Mouse (Mus musculus) heart, embryonic 12.5 days (tissue): ENCODE results near the gene Dpyd. TPM values are rescaled to one million over a fixed set of nuclear protein-coding genes. Genes with fewer than 3 reads are reported as not detected.

Experiments used
- ATAC-seq: fragments of 200-750 bp; cut with Nextera tagmentation; 2 replicates; pipeline ENCODE4 v1.8.0; 2017; ENCODE audit warnings: moderate TSS enrichment, moderate library complexity; ENCODE audit not compliant: insufficient number of reproducible peaks, low FRiP score
- H3K27ac ChIP-seq: fragments of 300-500 bp; sonication (generic); 2 replicates; pipeline ENCODE4 v1.5.1; 2016; ENCODE audit warnings: mild to moderate bottlenecking, moderate library complexity; ENCODE audit not compliant: poor library complexity, severe bottlenecking
- H3K27me3 ChIP-seq: fragments of 300-500 bp; sonication (generic); replicated peaks from 2 replicates; pipeline ENCODE4 v1.6.1; 2016; ENCODE audit warnings: mild to moderate bottlenecking, moderate library complexity
- H3K36me3 ChIP-seq: fragments of 300-500 bp; sonication (generic); 2 replicates; pipeline ENCODE4 v1.6.1; 2016; ENCODE audit warnings: mild to moderate bottlenecking, moderate library complexity
- H3K4me1 ChIP-seq: fragments of 300-500 bp; sonication (generic); replicated peaks from 2 replicates; pipeline ENCODE4 v1.6.1; 2016; ENCODE audit warnings: mild to moderate bottlenecking
- H3K4me2 ChIP-seq: fragments of 300-500 bp; sonication (generic); 2 replicates; pipeline ENCODE4 v1.6.1; 2016; ENCODE audit warnings: mild to moderate bottlenecking, moderate library complexity
- H3K4me3 ChIP-seq: fragments of 300-500 bp; sonication (generic); 2 replicates; pipeline ENCODE4 v1.5.1; 2016; ENCODE audit warnings: mild to moderate bottlenecking
- H3K9ac ChIP-seq: fragments of 300-500 bp; sonication (generic); 2 replicates; pipeline ENCODE4 v1.6.1; 2016; ENCODE audit warnings: mild to moderate bottlenecking, moderate library complexity
- H3K9me3 ChIP-seq: fragments of 300-500 bp; sonication (generic); replicated peaks from 2 replicates; pipeline ENCODE4 v1.6.1; 2016; ENCODE audit warnings: mild to moderate bottlenecking, moderate library complexity
- WGBS: fragments of 180-500 bp; shearing (Covaris S2); methylation state at CpG from one replicate; pipeline ENCODE4 v1.1.7; 2016; 5-methylcytosine and 5-hydroxymethylcytosine counted together
- polyA plus RNA-seq: library from polyadenylated mRNA; unstranded; fragments of >200 nt; fragmentation: Nextera tagmentation; extraction: Ambion mirVana; gene quantifications from 2 replicates; pipeline ENCODE4 v1.2.1, GENCODE M21; 2016

Dpyd gene
- polyA plus RNA-seq = 2.1 and 2.4 TPM in 2 replicates

DNA sequence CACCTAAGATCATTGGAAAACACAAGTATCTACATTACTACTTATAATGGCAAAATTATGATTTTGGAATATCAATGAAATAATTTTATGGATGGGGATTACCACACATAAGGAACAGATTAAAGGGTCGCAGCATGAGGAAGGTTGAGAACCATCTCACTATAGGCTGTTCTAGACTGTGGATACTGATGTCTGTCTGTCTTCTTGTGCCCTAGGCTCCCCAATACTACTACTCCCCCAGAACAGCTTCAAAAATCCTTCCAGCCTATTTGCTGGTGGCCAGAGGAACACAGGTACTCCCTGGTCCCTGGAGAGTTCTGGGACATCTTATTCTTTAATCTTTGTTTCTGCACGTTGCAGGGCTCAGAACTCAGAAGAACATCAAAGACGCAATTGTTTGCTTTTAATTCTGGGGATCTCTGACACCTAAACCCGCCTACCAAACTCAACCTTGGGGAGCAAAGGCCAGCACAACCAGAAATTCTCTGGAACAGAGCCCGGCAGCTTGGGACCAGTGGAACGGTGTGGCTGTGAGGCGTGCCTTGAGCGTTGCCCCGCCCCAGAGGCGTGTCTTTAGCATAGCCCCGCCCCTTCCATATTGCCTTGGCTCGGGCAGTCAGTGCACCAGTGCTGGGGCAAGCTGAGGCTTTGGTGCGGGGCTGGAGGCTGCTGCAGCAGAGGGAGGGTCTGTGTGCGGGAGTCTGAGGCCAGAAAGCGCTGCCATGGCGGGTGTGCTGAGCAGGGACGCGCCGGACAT, at the start of gene Dpyd:
Gene Dpyd (plus strand): TSS at position 576 of the 757 bp plus-strand sequence.
- no peaks in the 10 kb centered on the region for H3K9me3 ChIP-seq
- H3K9ac ChIP-seq = peak within 1 kb of the TSS; percentile 70
- 6% methylated on average over 19 of the region's 19 CpGs for WGBS
- no peaks in the 10 kb centered on the region for H3K4me1 ChIP-seq
- H3K4me2 ChIP-seq = peak within 1 kb of the TSS; percentile 86
- H3K4me3 ChIP-seq = peak within 1 kb of the TSS; percentile 79
- no peaks in the 10 kb centered on the region for H3K36me3 ChIP-seq
- no peak within 1 kb of the TSS for H3K27ac ChIP-seq
- ATAC-seq = peak; percentile 97
- no peaks in the 10 kb centered on the region for H3K27me3 ChIP-seq

DNA sequence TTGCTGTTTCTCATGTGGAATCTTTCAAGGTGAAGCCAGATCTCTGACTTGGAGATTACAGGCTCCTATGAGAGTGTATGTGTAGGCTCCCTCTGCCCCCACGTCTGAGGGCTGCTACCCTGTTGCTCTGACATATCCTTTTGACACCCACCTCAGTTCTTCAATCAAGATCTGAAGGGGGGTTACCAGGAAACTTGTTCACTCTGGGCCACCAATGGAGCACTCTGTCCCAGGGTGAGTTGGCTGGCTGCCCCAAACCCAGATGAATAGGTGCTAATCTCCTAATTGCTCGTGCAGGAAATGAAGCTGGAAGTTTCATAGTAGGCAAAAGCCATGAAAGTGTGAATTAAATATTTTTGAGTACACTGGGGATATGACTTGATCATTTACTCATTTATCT, 24.3 kb upstream of the Dpyd start:
- Histone ChIP-seq H3K4me2 (no peak overlapping the region), H3K4me3 (no peak overlapping the region), H3K36me3 (no peaks in the 10 kb centered on the region), H3K9ac (no peak overlapping the region), H3K27ac (no peak overlapping the region), H3K4me1 (no peaks in the 10 kb centered on the region), H3K27me3 (no peaks in the 10 kb centered on the region), H3K9me3 (no peaks in the 10 kb centered on the region)
- ATAC-seq = no peak
- WGBS = 25% methylated on average over 2 of the region's 2 CpGs

DNA sequence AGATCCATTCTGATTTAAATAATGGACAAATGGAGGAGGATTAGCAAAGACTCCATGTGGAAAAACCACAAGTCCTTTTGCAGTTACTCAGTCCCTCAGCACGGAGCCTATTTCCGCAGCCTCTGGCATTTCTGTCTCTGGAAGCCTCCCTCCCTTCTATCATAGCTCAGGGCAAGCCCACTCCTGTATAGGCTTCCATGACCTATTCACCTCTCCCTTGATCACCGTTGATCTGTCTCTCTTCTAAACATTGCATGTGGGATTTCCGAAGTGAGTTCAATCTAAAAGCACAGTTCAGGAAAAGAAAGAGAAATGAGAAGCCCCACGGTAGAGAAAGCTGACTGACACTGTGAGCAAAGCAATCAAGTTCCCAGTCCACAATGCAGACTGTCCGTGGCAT, 20.2 kb upstream of the Dpyd start:
- ATAC-seq = no peak
- no peak overlapping the region for H3K4me2 ChIP-seq
- H3K9ac ChIP-seq = no peak overlapping the region
- no peaks in the 10 kb centered on the region for H3K4me1 ChIP-seq
- no peak overlapping the region for H3K27ac ChIP-seq
- 65% methylated on average over 6 of the region's 6 CpGs for WGBS
- no peak overlapping the region for H3K4me3 ChIP-seq
- no peaks in the 10 kb centered on the region for H3K36me3 ChIP-seq
- no peaks in the 10 kb centered on the region for H3K9me3 ChIP-seq
- H3K27me3 ChIP-seq = no peaks in the 10 kb centered on the region

GRCm38 (mm10) chr3:118547551-118548210, 14.2 kb upstream of the Dpyd start:
- no peak overlapping the region for H3K27ac ChIP-seq
- no peak overlapping the region for H3K4me3 ChIP-seq
- H3K4me2 ChIP-seq = no peak overlapping the region
- 60% methylated on average over 4 of the region's 4 CpGs for WGBS
- H3K4me1 ChIP-seq = no peaks in the 10 kb centered on the region
- H3K9ac ChIP-seq = no peak overlapping the region
- H3K36me3 ChIP-seq = no peaks in the 10 kb centered on the region
- no peaks in the 10 kb centered on the region for H3K27me3 ChIP-seq
- no peak for ATAC-seq
- no peaks in the 10 kb centered on the region for H3K9me3 ChIP-seq

- no peak for ATAC-seq
- H3K4me1 ChIP-seq = no peaks in the 10 kb centered on the region
- no peaks in the 10 kb centered on the region for H3K9me3 ChIP-seq
- no peaks in the 10 kb centered on the region for H3K27me3 ChIP-seq
- H3K9ac ChIP-seq = no peak overlapping the region
- H3K4me3 ChIP-seq = no peak overlapping the region
- no peak overlapping the region for H3K4me2 ChIP-seq
- H3K36me3 ChIP-seq = no peaks in the 10 kb centered on the region
- no peak overlapping the region for H3K27ac ChIP-seq
- 29% methylated on average over 1 of the region's 1 CpGs for WGBS
These were observed 4.3 kb upstream of the Dpyd start for GRCm38 (mm10) chr3:118557605-118558004.

GRCm38 (mm10) chr3:118559936-118560335, 2.0 kb upstream of the Dpyd start:
- 71% methylated on average over 2 of the region's 2 CpGs for WGBS
- ATAC-seq = no peak
- no peaks in the 10 kb centered on the region for H3K9me3 ChIP-seq

DNA sequence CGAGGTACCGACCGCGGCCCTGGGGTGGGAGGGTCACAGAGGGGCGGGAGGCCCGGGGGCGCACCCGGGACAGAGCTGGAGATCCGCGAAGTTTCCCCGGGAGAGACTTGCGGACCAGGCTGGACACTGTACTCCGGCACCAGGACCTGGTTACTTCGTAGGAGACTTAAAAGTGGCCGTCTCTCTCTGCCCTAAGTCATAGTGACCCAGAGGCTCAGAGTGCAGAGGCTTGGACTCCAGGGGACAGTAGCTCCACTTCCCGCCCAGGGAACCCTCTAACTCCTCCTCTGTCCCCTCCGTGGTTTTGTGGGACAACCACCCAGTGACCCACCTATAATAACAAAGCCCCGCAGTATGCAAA, 362 bp downstream of the Dpyd start:
- H3K27ac ChIP-seq = no peak overlapping the region
- no peaks in the 10 kb centered on the region for H3K9me3 ChIP-seq
- peak overlapping the region; percentile 79 for H3K4me3 ChIP-seq
- WGBS = under 1% methylated on average over 18 of the region's 18 CpGs
- no peaks in the 10 kb centered on the region for H3K4me1 ChIP-seq
- H3K4me2 ChIP-seq = peak overlapping the region; percentile 86
- H3K27me3 ChIP-seq = no peaks in the 10 kb centered on the region
- no peaks in the 10 kb centered on the region for H3K36me3 ChIP-seq
- peak; percentile 75 for ATAC-seq
- peak overlapping the region; percentile 70 for H3K9ac ChIP-seq

More at GRCm38 (mm10) chr3:118559936-118560335, 2.0 kb upstream of the Dpyd start:
- Histone ChIP-seq H3K9ac (no peak overlapping the region), H3K27me3 (no peaks in the 10 kb centered on the region), H3K36me3 (no peaks in the 10 kb centered on the region), H3K4me1 (no peaks in the 10 kb centered on the region), H3K27ac (no peak overlapping the region), H3K4me3 (no peak overlapping the region), H3K4me2 (no peak overlapping the region)

DNA sequence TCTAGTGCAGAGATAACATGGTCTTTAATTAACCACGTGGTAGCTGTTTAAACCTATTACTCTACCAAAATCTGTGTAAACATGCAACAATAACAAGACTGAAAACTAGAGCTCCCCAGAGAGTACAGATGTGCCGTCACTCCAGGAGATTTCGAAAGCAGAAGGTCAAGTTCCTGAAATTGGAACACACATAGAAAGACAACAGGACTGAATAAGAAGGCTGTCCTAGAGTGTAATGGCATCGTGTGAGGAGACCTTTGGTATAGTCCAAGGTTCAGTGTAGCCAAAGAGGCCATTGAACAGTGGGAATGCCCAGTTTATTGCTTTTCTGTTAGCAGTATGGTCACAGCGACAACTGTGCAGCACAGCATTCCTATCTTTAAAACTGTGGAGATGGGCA, 4.8 kb downstream of the Dpyd start:
- 69% methylated on average over 5 of the region's 5 CpGs for WGBS
- Histone ChIP-seq H3K9me3 (no peaks in the 10 kb centered on the region), H3K36me3 (no peaks in the 10 kb centered on the region), H3K4me2 (no peak overlapping the region), H3K27ac (no peak overlapping the region), H3K9ac (no peak overlapping the region), H3K4me3 (no peak overlapping the region), H3K27me3 (no peaks in the 10 kb centered on the region), H3K4me1 (no peaks in the 10 kb centered on the region)
- no peak for ATAC-seq

GRCm38 (mm10) chr3:118570197-118570596, 8.3 kb downstream of the Dpyd start:
- ATAC-seq = no peak
- no peaks in the 10 kb centered on the region for H3K9me3 ChIP-seq
- H3K4me3 ChIP-seq = no peak overlapping the region
- H3K4me2 ChIP-seq = no peak overlapping the region
- no peaks in the 10 kb centered on the region for H3K36me3 ChIP-seq
- no peaks in the 10 kb centered on the region for H3K4me1 ChIP-seq
- H3K27me3 ChIP-seq = no peaks in the 10 kb centered on the region
- no peak overlapping the region for H3K9ac ChIP-seq
- 79% methylated on average over 7 of the region's 7 CpGs for WGBS
- H3K27ac ChIP-seq = no peak overlapping the region

DNA sequence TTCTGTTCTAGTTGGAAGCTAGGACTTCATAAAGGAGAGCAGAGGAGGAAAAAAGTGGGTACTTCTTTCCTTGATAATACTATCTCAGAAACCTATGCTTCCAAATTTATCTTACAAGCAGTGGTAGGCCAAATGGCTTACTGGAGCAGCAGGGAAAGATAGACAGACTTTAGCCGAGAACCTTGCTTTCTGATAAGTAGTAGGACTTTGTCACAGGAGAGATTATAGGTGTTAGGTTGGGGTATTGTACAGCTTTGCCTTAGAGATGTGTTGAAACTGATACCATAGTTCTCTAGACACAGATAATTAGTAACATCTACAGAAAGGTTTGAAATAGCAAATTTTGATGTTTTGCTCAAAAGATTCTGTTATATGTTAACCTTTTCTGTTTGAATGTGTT, 28.6 kb downstream of the Dpyd start:
- Histone ChIP-seq H3K9ac (no peak overlapping the region), H3K36me3 (no peaks in the 10 kb centered on the region), H3K27me3 (no peaks in the 10 kb centered on the region), H3K27ac (no peak overlapping the region), H3K4me1 (no peaks in the 10 kb centered on the region), H3K4me3 (no peak overlapping the region), H3K9me3 (no peaks in the 10 kb centered on the region), H3K4me2 (no peak overlapping the region)
- 24% methylated on average over 1 of the region's 1 CpGs for WGBS
- no peak for ATAC-seq

GRCm38 (mm10) chr3:118594864-118595263, 32.9 kb downstream of the Dpyd start:
- Histone ChIP-seq H3K9me3 (no peaks in the 10 kb centered on the region), H3K36me3 (no peaks in the 10 kb centered on the region)
- WGBS = 75% methylated on average over 4 of the region's 4 CpGs

More at GRCm38 (mm10) chr3:118594864-118595263, 32.9 kb downstream of the Dpyd start:
- no peak overlapping the region for H3K4me2 ChIP-seq
- no peak overlapping the region for H3K4me3 ChIP-seq
- H3K27ac ChIP-seq = no peak overlapping the region
- no peak overlapping the region for H3K9ac ChIP-seq
- H3K27me3 ChIP-seq = no peaks in the 10 kb centered on the region
- H3K4me1 ChIP-seq = no peaks in the 10 kb centered on the region
- no peak for ATAC-seq
